ENCODE assay signal across 7 mouse cellular contexts in the genomic region with DNA sequence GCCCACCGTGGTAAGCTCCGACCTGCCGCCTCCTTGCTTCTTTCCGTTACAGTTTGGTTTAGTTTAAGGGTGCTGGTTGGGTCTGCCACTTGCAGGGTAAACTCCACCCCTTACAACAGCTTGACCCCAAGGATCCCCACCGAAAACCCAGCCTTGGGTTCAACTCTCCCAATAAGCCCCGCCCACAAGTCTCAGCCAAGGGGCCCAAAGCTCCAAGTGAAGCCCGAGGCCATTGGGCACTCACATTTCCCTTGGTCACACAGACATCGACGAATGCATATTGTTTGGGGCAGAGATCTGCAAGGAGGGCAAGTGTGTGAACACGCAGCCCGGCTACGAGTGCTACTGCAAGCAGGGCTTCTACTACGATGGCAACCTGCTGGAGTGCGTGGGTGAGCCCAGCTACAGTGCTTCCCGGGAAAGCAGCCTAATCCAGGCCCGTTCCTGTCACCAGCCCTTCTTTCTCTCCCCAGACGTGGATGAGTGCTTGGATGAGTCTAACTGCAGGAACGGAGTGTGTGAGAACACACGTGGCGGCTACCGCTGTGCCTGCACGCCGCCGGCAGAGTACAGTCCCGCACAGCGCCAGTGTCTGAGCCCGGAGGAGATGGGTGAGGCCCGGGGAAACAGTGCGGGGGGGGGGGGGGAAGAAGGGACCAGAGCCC. TPM values are rescaled to one million over a fixed set of nuclear protein-coding genes. Genes with fewer than 3 reads are reported as not detected.
DNase-seq lines count a peak whose midpoint lies in the region; ATAC-seq lines count a peak whose summit lies in the region.

No protein-coding gene starts in this region.

- WGBS in neural tube, embryonic 12.5 days, result 7% methylated on average over 28 of the region's 29 CpGs

- H3K36me3 ChIP-seq in neural tube, embryonic 12.5 days, result peaks cover 45% of the 10 kb centered on the region

- peak overlapping the region; percentile 49 for H3K4me2 ChIP-seq in neural tube, embryonic 12.5 days (replicated peaks)

- DNase-seq in retina, postnatal 1 day, result peak; percentile 48
- DNase-seq in retina, embryonic 14.5 days (ENCODE audit: low spot score), result no peak
- DNase-seq in frontal cortex, postnatal 25 days (ENCODE audit: low spot score in 2 of 2), result peak; percentile 44 to 65
- peak; percentile 76 for DNase-seq in left cerebral cortex, postnatal 10 days (ENCODE audit: extremely low spot score in 1 of 2, low spot score in 2 of 2)
- no peak for DNase-seq in thymus, postnatal 10 days (ENCODE audit: low spot score in 2 of 2)

- H3K9ac ChIP-seq in neural tube, embryonic 12.5 days, result peak overlapping the region; percentile 51; the same call in 1 of the 2 replicates

- intact Hi-C loops in left cerebral cortex, postnatal 10 days (cut with DNase I), result no loop called here

- H3K4me3 ChIP-seq in neural tube, embryonic 12.5 days, result peak overlapping the region; percentile 8; the same call in 1 of the 2 replicates

- H3K4me1 ChIP-seq in neural tube, embryonic 12.5 days, result peaks cover 16% of the 10 kb centered on the region

- ATAC-seq in neural tube, embryonic 12.5 days (ENCODE audit: low FRiP score, low read depth), result no peak
- no peak for ATAC-seq in CD4-positive, CD25-positive, alpha-beta regulatory T cell, adult 4 months

- peaks cover 71% of the 10 kb centered on the region for H3K27me3 ChIP-seq in neural tube, embryonic 12.5 days (replicated peaks)

- no peak overlapping the region for H3K27ac ChIP-seq in neural tube, embryonic 12.5 days

- no peaks in the 10 kb centered on the region for H3K9me3 ChIP-seq in neural tube, embryonic 12.5 days

RNA-seq across cellular contexts. Expression of a gene that starts 14.8 kb away (rescaled TPM):
- 10 to 100 TPM; 79.4 to 82.8 TPM for total RNA-seq in left cerebral cortex, postnatal 10 days (2021)
- 66.1 and 70.4 TPM in 2 replicates for polyA plus RNA-seq in neural tube, embryonic 12.5 days (2016; fragmentation: Nextera tagmentation; extraction: Ambion mirVana)
- polyA plus RNA-seq in CD4-positive, CD25-positive, alpha-beta regulatory T cell, adult 4 months (2017; shearing (Covaris generic)), result 10 to 100 TPM; 15.1 to 19.4 TPM

RNA-seq across cellular contexts. Expression of a gene that starts 15.7 kb away (rescaled TPM):
- 10 to 100 TPM; 19.9 to 21.4 TPM for total RNA-seq in left cerebral cortex, postnatal 10 days (2021)
- 10.6 and 12.6 TPM in 2 replicates for polyA plus RNA-seq in neural tube, embryonic 12.5 days (2016; fragmentation: Nextera tagmentation; extraction: Ambion mirVana)
- polyA plus RNA-seq in CD4-positive, CD25-positive, alpha-beta regulatory T cell, adult 4 months (2017; shearing (Covaris generic)), result not detected

RNA-seq across cellular contexts. Expression of a gene that starts 27.0 kb away (rescaled TPM):
- 10 to 100 TPM; 46.6 to 47.6 TPM for total RNA-seq in left cerebral cortex, postnatal 10 days (2021)
- polyA plus RNA-seq in neural tube, embryonic 12.5 days (2016; fragmentation: Nextera tagmentation; extraction: Ambion mirVana), result 193 and 195 TPM in 2 replicates
- polyA plus RNA-seq in CD4-positive, CD25-positive, alpha-beta regulatory T cell, adult 4 months (2017; shearing (Covaris generic)), result 10 to 100 TPM; 43.5 to 55.3 TPM

RNA-seq across cellular contexts. Expression of a gene that starts 30.3 kb away (rescaled TPM):
- 10 to 100 TPM; 50.4 to 52.0 TPM for total RNA-seq in left cerebral cortex, postnatal 10 days (2021)
- 10.1 and 10.5 TPM in 2 replicates for polyA plus RNA-seq in neural tube, embryonic 12.5 days (2016; fragmentation: Nextera tagmentation; extraction: Ambion mirVana)
- 10 to 100 TPM; 14.4 to 20.7 TPM for polyA plus RNA-seq in CD4-positive, CD25-positive, alpha-beta regulatory T cell, adult 4 months (2017; shearing (Covaris generic))

RNA-seq across cellular contexts. Expression of a gene that starts 52.3 kb away (rescaled TPM):
- total RNA-seq in left cerebral cortex, postnatal 10 days (2021), result not detected
- 0.19 TPM in 2 replicates for polyA plus RNA-seq in neural tube, embryonic 12.5 days (2016; fragmentation: Nextera tagmentation; extraction: Ambion mirVana)
- polyA plus RNA-seq in CD4-positive, CD25-positive, alpha-beta regulatory T cell, adult 4 months (2017; shearing (Covaris generic)), result 1 to 10 TPM; 1.9 to 2.4 TPM

Comparison
In these comparisons a context has a peak if more than half of its experiments do, and no peak if none do; other contexts are left out.
1. DNase-seq: peak in retina, postnatal 1 day (single experiment), frontal cortex, postnatal 25 days (2 of 2) and left cerebral cortex, postnatal 10 days (2 of 2); none in retina, embryonic 14.5 days (single experiment) and thymus, postnatal 10 days (0 of 2).